Comparison of ENCODE assay signal across 11 mouse cellular contexts in the genomic region with DNA sequence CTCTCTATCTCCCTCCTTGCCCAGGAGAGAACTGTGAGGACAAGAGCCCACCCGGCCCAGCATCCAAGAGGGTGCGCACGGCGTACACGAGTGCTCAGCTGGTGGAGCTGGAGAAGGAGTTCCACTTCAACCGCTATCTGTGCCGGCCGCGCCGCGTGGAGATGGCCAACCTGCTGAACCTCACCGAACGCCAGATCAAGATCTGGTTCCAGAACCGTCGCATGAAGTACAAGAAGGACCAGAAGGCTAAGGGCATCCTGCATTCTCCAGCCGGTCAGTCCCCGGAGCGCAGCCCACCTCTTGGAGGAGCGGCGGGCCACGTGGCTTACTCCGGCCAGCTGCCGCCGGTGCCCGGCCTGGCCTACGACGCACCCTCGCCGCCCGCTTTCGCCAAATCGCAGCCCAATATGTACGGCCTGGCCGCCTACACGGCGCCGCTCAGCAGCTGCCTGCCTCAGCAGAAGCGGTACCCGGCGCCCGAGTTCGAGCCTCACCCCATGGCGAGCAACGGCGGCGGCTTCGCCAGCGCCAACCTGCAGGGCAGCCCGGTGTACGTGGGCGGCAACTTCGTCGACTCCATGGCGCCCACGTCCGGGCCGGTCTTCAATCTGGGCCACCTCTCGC. TPM values are rescaled to one million over a fixed set of nuclear protein-coding genes. Genes with fewer than 3 reads are reported as not detected.
DNase-seq lines count a peak whose midpoint lies in the region; ATAC-seq and TF ChIP-seq lines count a peak whose summit lies in the region.
"Had no signal": no experiment of that assay in that cellular context is flagged by ENCODE, and none has a peak within 500 bp of the region (broad histone marks: within the 10 kb centered on the region; RNA-seq: fewer than 3 reads in every experiment).

No protein-coding gene starts in this region.

- DNase-seq in heart, postnatal 14 days = no peak
- DNase-seq in limb, embryonic 14.5 days (ENCODE audit: low spot score) = no peak
- DNase-seq in urinary bladder, postnatal 14 days (ENCODE audit: low spot score) = no peak
- no peak for DNase-seq in spleen, adult 18-20 months
- no peak for DNase-seq in cerebellum, adult 18-20 months
- DNase-seq: lung, postnatal 14 days had no signal

- peaks cover 6 to 9% of the 10 kb centered on the region in 2 experiments; a peak in 3 of 4 replicates for H3K4me1 ChIP-seq in heart, embryonic 14.5 days (ENCODE audit: control insufficient read depth in 2 of 2, insufficient read depth in 2 of 2, low read length in 2 of 2)
- H3K4me1 ChIP-seq in ES-Bruce4 (ENCODE audit: control insufficient read depth, insufficient read depth, low read length) = no peaks in the 10 kb centered on the region
- peaks cover 20% of the 10 kb centered on the region for H3K4me1 ChIP-seq in embryonic facial prominence, embryonic 13.5 days
- peaks cover 11% of the 10 kb centered on the region for H3K4me1 ChIP-seq in limb, embryonic 14.5 days (ENCODE audit: control insufficient read depth, insufficient read depth, low read length)

- H3K9ac ChIP-seq in heart, embryonic 14.5 days (ENCODE audit: low read length) = no peak overlapping the region
- no peak overlapping the region for H3K9ac ChIP-seq in ES-Bruce4 (ENCODE audit: low read depth, poor library complexity, severe bottlenecking)
- no peak overlapping the region for H3K9ac ChIP-seq in embryonic facial prominence, embryonic 13.5 days
- no peak overlapping the region for H3K9ac ChIP-seq in limb, embryonic 14.5 days (ENCODE audit: low read depth, low read length, severe bottlenecking)

- TF ChIP-seq CTCF in ES-Bruce4 (IDR thresholded peaks at IDR 0.05; ENCODE audit: low read depth, low read length) = no peak

- H3K27me3 ChIP-seq in heart, embryonic 14.5 days (ENCODE audit: control insufficient read depth, insufficient read depth, low read length) = peaks cover 98% of the 10 kb centered on the region
- peaks cover 24% of the 10 kb centered on the region for H3K27me3 ChIP-seq in ES-Bruce4 (ENCODE audit: control insufficient read depth, insufficient read depth, low read length, poor library complexity, severe bottlenecking)
- peaks cover 99% of the 10 kb centered on the region for H3K27me3 ChIP-seq in embryonic facial prominence, embryonic 13.5 days
- peaks cover 98% of the 10 kb centered on the region for H3K27me3 ChIP-seq in limb, embryonic 14.5 days (ENCODE audit: control insufficient read depth, insufficient read depth, low read length)

- 2% methylated on average over 58 of the region's 58 CpGs for WGBS in heart, embryonic 14.5 days
- WGBS in embryonic facial prominence, embryonic 13.5 days = 1% methylated on average over 58 of the region's 58 CpGs
- 7% methylated on average over 58 of the region's 58 CpGs for WGBS in limb, embryonic 14.5 days

- TF ChIP-seq EP300 in ES-Bruce4 (IDR thresholded peaks at IDR 0.05; ENCODE audit: insufficient read depth, low read depth, low read length) = no peak

- H3K4me2 ChIP-seq in heart, embryonic 14.5 days (ENCODE audit: low read length) = peak overlapping the region; percentile 11; the same call in 1 of the 2 replicates
- H3K4me2 ChIP-seq in embryonic facial prominence, embryonic 13.5 days = peak overlapping the region; percentile 33; the same call in 1 of the 2 replicates
- H3K4me2 ChIP-seq in limb, embryonic 14.5 days (replicated peaks; ENCODE audit: low read depth, low read length, severe bottlenecking) = peak overlapping the region; percentile 21; the same call in 1 of the 2 replicates

- intact Hi-C loops in heart, postnatal 14 days (cut with DNase I) = no loop called here

- H3K4me3 ChIP-seq in heart, embryonic 14.5 days (ENCODE audit: control insufficient read depth in 1 of 2, insufficient read depth in 1 of 2, low read depth in 1 of 2, low read length in 2 of 2) = no peak overlapping the region
- peak overlapping the region; percentile 18 for H3K4me3 ChIP-seq in ES-Bruce4 (ENCODE audit: low read depth, low read length)
- H3K4me3 ChIP-seq in embryonic facial prominence, embryonic 13.5 days = peak overlapping the region; percentile 12
- peak overlapping the region; percentile 22 for H3K4me3 ChIP-seq in limb, embryonic 14.5 days (replicated peaks; ENCODE audit: low read length)
- H3K4me3 ChIP-seq: erythroblast, embryonic 14.5 days had no signal

- no peak for TF ChIP-seq POLR2A in ES-Bruce4 (IDR thresholded peaks at IDR 0.05; ENCODE audit: insufficient read depth, low read length)
- TF ChIP-seq POLR2A in limb, embryonic 14.5 days (IDR thresholded peaks at IDR 0.05; ENCODE audit: borderline replicate concordance, extremely low read depth, insufficient read depth, insufficient read length) = no peak

- H3K27ac ChIP-seq in heart, embryonic 14.5 days (replicated peaks in 1 of 2; ENCODE audit: control insufficient read depth in 1 of 2, insufficient read depth in 1 of 2, low read depth in 2 of 2, low read length in 2 of 2) = no peak overlapping the region
- no peak overlapping the region for H3K27ac ChIP-seq in ES-Bruce4 (ENCODE audit: insufficient read depth, low read length)
- no peak overlapping the region for H3K27ac ChIP-seq in embryonic facial prominence, embryonic 13.5 days
- no peak overlapping the region for H3K27ac ChIP-seq in limb, embryonic 14.5 days (replicated peaks; ENCODE audit: low read depth, low read length)

- H3K36me3 ChIP-seq in heart, embryonic 14.5 days (ENCODE audit: control insufficient read depth, insufficient read depth, low read length) = no peaks in the 10 kb centered on the region
- no peaks in the 10 kb centered on the region for H3K36me3 ChIP-seq in ES-Bruce4 (ENCODE audit: control insufficient read depth, insufficient read depth, low read length, poor library complexity, severe bottlenecking)
- no peaks in the 10 kb centered on the region for H3K36me3 ChIP-seq in embryonic facial prominence, embryonic 13.5 days
- H3K36me3 ChIP-seq in limb, embryonic 14.5 days (ENCODE audit: control insufficient read depth, insufficient read depth, low read length) = no peaks in the 10 kb centered on the region

- no peak for ATAC-seq in heart, embryonic 14.5 days (ENCODE audit: insufficient number of reproducible peaks, insufficient read depth, low FRiP score, low read depth)
- ATAC-seq in embryonic facial prominence, embryonic 13.5 days (ENCODE audit: insufficient number of reproducible peaks, insufficient read depth, low FRiP score, low TSS enrichment, low read depth) = no peak
- no peak for ATAC-seq in limb, embryonic 14.5 days (ENCODE audit: low FRiP score, low read depth)

- H3K9me3 ChIP-seq in heart, embryonic 14.5 days (ENCODE audit: control insufficient read depth, low read length) = no peaks in the 10 kb centered on the region
- H3K9me3 ChIP-seq in ES-Bruce4 (replicated peaks; ENCODE audit: control insufficient read depth, insufficient read depth, low read length, poor library complexity, severe bottlenecking) = no peaks in the 10 kb centered on the region
- H3K9me3 ChIP-seq in embryonic facial prominence, embryonic 13.5 days = no peaks in the 10 kb centered on the region
- no peaks in the 10 kb centered on the region for H3K9me3 ChIP-seq in limb, embryonic 14.5 days (ENCODE audit: control insufficient read depth, low read length)

RNA-seq across cellular contexts. Expression of a gene that starts 16.4 kb away (rescaled TPM):
- not detected in 2 replicates for polyA plus RNA-seq in heart, embryonic 14.5 days (2014; fragmentation: Nextera tagmentation; extraction: Ambion mirVana)
- total RNA-seq in heart, postnatal 14 days (2021) = not detected
- polyA plus RNA-seq in ES-Bruce4 (2011; ENCODE audit: insufficient read depth, insufficient read length, low read depth, missing spikeins) = not detected in 2 replicates
- polyA plus RNA-seq in embryonic facial prominence, embryonic 13.5 days (2015; fragmentation: Nextera tagmentation; extraction: Ambion mirVana) = 3.8 and 5.4 TPM in 2 replicates
- polyA plus RNA-seq in limb, embryonic 14.5 days (2012; rRNA removed) = 0.50 and 0.59 TPM in 2 replicates
- 0.44 and 0.48 TPM in 2 replicates for polyA plus RNA-seq in limb, embryonic 14.5 days (2014; fragmentation: Nextera tagmentation; extraction: Ambion mirVana)
- polyA plus RNA-seq: erythroblast, embryonic 14.5 days; large intestine, adult 2 months had no signal

RNA-seq across cellular contexts. Expression of a gene that starts 19.9 kb away (rescaled TPM):
- 0.05 TPM in 1 of 2 replicates, not detected in the other for polyA plus RNA-seq in heart, embryonic 14.5 days (2014; fragmentation: Nextera tagmentation; extraction: Ambion mirVana)
- total RNA-seq in heart, postnatal 14 days (2021) = under 1 TPM in 1 of 2 experiments, not detected in 1; 0.07 TPM
- polyA plus RNA-seq in ES-Bruce4 (2011; ENCODE audit: insufficient read depth, insufficient read length, low read depth, missing spikeins) = not detected in 2 replicates
- polyA plus RNA-seq in embryonic facial prominence, embryonic 13.5 days (2015; fragmentation: Nextera tagmentation; extraction: Ambion mirVana) = 0.18 TPM in 1 of 2 replicates, not detected in the other
- 5.0 and 5.9 TPM in 2 replicates for polyA plus RNA-seq in limb, embryonic 14.5 days (2012; rRNA removed)
- polyA plus RNA-seq in limb, embryonic 14.5 days (2014; fragmentation: Nextera tagmentation; extraction: Ambion mirVana) = 0.18 and 0.21 TPM in 2 replicates
- polyA plus RNA-seq: erythroblast, embryonic 14.5 days had no signal

RNA-seq across cellular contexts. Expression of a gene that starts 34.7 kb away (rescaled TPM):
- polyA plus RNA-seq in heart, embryonic 14.5 days (2014; fragmentation: Nextera tagmentation; extraction: Ambion mirVana) = 0.34 TPM in 1 of 2 replicates, not detected in the other
- under 1 TPM; 0.36 to 0.51 TPM for total RNA-seq in heart, postnatal 14 days (2021)
- polyA plus RNA-seq in ES-Bruce4 (2011; ENCODE audit: insufficient read depth, insufficient read length, low read depth, missing spikeins) = 0.40 TPM in 1 of 2 replicates, not detected in the other
- polyA plus RNA-seq in embryonic facial prominence, embryonic 13.5 days (2015; fragmentation: Nextera tagmentation; extraction: Ambion mirVana) = 0.50 TPM in 1 of 2 replicates, not detected in the other
- 14.7 and 17.8 TPM in 2 replicates for polyA plus RNA-seq in limb, embryonic 14.5 days (2012; rRNA removed)
- 0.63 and 0.73 TPM in 2 replicates for polyA plus RNA-seq in limb, embryonic 14.5 days (2014; fragmentation: Nextera tagmentation; extraction: Ambion mirVana)

RNA-seq across cellular contexts. Expression of a gene that starts 34.7 kb away (rescaled TPM):
- polyA plus RNA-seq in heart, embryonic 14.5 days (2014; fragmentation: Nextera tagmentation; extraction: Ambion mirVana) = 0.23 TPM in 1 of 2 replicates, not detected in the other
- total RNA-seq in heart, postnatal 14 days (2021) = not detected
- polyA plus RNA-seq in ES-Bruce4 (2011; ENCODE audit: insufficient read depth, insufficient read length, low read depth, missing spikeins) = not detected in 2 replicates
- 1.5 and 3.3 TPM in 2 replicates for polyA plus RNA-seq in embryonic facial prominence, embryonic 13.5 days (2015; fragmentation: Nextera tagmentation; extraction: Ambion mirVana)
- 2.3 and 2.8 TPM in 2 replicates for polyA plus RNA-seq in limb, embryonic 14.5 days (2012; rRNA removed)
- 0.59 and 0.95 TPM in 2 replicates for polyA plus RNA-seq in limb, embryonic 14.5 days (2014; fragmentation: Nextera tagmentation; extraction: Ambion mirVana)
- polyA plus RNA-seq: erythroblast, embryonic 14.5 days had no signal

RNA-seq across cellular contexts. Expression of a gene that starts 42.0 kb away (rescaled TPM):
- polyA plus RNA-seq in heart, embryonic 14.5 days (2014; fragmentation: Nextera tagmentation; extraction: Ambion mirVana) = 0.36 and 0.61 TPM in 2 replicates
- 1 to 10 TPM; 1.5 to 1.6 TPM for total RNA-seq in heart, postnatal 14 days (2021)
- 0.76 and 2.1 TPM in 2 replicates for polyA plus RNA-seq in ES-Bruce4 (2011; ENCODE audit: insufficient read depth, insufficient read length, low read depth, missing spikeins)
- 2.5 and 3.7 TPM in 2 replicates for polyA plus RNA-seq in embryonic facial prominence, embryonic 13.5 days (2015; fragmentation: Nextera tagmentation; extraction: Ambion mirVana)
- polyA plus RNA-seq in limb, embryonic 14.5 days (2012; rRNA removed) = 12.7 and 13.1 TPM in 2 replicates
- polyA plus RNA-seq in limb, embryonic 14.5 days (2014; fragmentation: Nextera tagmentation; extraction: Ambion mirVana) = 11.4 and 12.8 TPM in 2 replicates
- polyA plus RNA-seq: erythroblast, embryonic 14.5 days had no signal

Comparison
In these comparisons a context has a peak if more than half of its experiments do, and no peak if none do; other contexts are left out.
1. H3K4me3 ChIP-seq: peak in ES-Bruce4 (single experiment), embryonic facial prominence, embryonic 13.5 days (single experiment) and limb, embryonic 14.5 days (single experiment); none in heart, embryonic 14.5 days (0 of 2).
2. Peak in every context shown above with its lines, with median percentiles within 50 percentile points of each other: H3K4me2 ChIP-seq.